Mouse (Mus musculus) ZHBTc4 (cell line): Measurements from ENCODE around the gene Atp1a2.
A peak's percentile ranks its signal among the peaks of the same experiment; 100 is the strongest.

ENCODE experiments used
- DNase-seq: peaks from one replicate; pipeline ENCODE4 v3.0.0-alpha.2; 2011; ENCODE audit warnings: low read depth, low spot score

Gene Atp1a2

DNA sequence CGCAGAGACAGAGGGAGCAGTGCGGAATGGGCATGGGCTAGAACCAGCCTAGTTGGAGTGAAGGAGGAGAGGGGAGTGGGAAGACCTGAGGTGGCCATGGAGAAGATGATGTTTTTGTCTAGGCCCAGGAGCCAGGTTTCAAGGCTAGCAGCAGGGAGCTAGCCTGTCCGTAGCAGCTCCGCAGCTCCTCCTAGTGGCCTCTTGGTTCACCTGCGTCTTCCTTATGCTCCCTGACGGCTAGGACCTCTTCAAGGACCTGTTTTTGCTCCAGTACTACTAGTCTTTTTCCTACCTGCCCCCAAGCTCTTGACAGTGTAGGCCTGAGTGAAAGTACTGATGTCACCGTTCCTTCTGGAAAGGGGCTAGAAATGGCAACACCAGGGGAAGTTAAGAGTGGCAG is 26.9 kb upstream of the Atp1a2 start:
- peak; percentile 92 for DNase-seq

- no peak for DNase-seq
Measured at GRCm38 (mm10) chr1:172323801-172324359, 26.0 kb upstream of the Atp1a2 start.

- no peak for DNase-seq
Measured at GRCm38 (mm10) chr1:172323298-172323697, 25.4 kb upstream of the Atp1a2 start.

DNA sequence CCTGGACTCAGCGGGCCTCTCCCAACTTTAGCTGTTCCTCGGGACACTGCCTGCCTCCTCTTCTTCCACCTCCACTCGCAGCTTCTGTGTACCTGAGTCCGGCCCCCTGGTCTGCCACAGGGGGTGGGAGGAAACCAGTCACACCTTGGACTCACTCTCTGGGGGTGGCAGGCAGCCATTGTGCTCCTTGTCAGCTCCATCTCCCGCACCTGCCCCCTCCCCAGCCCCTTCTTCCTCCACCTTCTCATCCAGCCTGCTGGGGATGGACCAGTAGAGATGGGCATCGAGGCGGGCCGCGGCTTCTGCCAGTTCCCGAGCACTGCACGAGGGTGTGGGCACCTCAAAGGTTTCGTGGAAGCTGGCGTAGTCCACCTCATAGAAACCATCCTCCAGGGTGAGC is 24.9 kb upstream of the Atp1a2 start:
- no peak for DNase-seq

DNA sequence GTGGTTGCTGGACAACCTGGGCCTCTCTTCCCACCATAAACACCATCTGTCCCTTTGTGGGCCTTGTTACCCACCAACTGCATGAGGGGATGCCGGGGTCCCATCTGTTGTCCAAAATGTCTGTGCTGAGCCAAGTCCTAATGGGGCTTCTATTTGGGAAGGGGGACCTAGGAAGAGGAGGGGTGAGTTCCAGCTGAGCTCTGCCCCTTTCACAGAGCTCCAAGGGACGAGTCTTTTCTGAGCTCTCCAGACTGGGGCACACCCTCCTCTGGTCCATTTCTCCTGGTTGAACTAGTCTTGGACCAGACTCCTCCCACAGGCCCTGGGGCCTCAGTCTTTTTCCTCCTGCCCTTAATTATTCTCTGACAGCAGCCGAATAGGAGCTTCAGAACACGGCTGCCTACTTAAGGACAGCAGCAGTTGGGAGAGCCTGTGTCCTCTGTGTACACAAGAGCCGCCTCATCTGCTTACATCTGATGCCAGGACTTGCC is 22.1 kb upstream of the Atp1a2 start:
- peak; percentile 51 for DNase-seq

- no peak for DNase-seq
Measured at GRCm38 (mm10) chr1:172319346-172319745, 21.5 kb upstream of the Atp1a2 start.

DNA sequence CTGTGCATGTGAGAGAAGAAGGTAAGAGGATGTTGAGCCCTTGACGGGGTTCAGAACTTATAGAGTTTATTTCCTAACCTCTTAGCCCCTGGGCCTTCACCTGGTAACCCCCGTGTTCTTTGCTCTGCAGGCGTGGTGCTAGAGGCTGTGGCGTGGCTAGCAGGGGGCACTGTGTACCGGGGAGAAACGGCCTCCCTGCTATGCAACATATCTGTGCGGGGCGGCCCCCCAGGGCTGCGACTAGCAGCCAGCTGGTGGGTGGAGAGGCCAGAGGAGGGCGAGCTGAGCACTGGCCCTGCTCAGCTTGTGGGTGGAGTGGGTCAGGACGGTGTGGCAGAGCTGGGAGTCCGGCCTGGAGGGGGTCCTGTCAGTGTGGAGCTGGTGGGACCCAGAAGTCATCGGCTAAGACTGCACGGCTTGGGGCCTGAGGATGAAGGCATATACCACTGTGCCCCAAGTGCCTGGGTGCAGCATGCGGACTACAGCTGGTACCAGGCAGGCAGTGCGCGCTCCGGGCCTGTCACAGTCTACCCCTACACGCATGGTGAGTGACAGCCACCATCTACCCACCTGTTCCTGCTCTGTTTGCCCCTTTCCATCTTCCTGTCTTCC is 20.7 kb upstream of the Atp1a2 start:
- DNase-seq = no peak

DNA sequence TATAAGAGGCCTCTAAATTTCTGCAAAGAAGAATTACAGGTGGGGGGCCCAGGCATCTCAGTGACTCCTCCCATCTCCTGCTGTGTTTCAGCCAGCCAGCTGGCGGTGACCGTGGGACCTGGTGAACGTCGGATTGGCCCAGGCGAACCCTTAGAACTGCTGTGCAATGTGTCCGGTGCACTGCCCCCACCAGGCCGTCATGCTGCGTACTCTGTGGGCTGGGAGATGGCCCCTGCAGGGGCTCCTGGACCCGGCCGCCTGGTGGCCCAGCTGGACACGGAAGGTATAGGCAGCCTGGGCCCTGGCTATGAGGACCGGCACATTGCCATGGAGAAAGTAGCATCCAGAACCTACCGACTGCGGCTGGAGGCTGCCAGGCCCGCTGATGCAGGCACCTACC is 20.1 kb upstream of the Atp1a2 start:
- no peak for DNase-seq

GRCm38 (mm10) chr1:172317431-172317830 is 19.6 kb upstream of the Atp1a2 start:
- no peak for DNase-seq

DNA sequence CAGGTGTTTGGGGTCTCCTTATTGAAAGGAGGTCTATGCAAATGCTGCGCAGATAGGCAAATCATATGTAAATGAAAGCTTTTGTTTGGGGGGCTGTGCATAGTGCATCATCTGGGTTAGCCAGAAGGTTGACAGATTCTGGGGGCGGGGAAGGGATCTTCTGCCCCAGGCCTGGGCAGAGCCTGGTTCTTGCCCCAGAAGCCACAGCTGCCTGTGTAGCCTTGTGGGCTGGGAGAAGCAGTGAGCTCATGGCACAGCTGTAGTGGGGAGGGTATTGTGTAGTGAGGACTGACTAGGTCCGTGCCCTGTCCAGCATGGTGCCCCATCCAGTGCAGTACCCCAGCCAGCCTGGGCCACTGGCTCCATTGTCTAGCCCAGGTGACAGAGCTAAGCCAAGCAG is 17.0 kb upstream of the Atp1a2 start:
- DNase-seq = no peak

DNA sequence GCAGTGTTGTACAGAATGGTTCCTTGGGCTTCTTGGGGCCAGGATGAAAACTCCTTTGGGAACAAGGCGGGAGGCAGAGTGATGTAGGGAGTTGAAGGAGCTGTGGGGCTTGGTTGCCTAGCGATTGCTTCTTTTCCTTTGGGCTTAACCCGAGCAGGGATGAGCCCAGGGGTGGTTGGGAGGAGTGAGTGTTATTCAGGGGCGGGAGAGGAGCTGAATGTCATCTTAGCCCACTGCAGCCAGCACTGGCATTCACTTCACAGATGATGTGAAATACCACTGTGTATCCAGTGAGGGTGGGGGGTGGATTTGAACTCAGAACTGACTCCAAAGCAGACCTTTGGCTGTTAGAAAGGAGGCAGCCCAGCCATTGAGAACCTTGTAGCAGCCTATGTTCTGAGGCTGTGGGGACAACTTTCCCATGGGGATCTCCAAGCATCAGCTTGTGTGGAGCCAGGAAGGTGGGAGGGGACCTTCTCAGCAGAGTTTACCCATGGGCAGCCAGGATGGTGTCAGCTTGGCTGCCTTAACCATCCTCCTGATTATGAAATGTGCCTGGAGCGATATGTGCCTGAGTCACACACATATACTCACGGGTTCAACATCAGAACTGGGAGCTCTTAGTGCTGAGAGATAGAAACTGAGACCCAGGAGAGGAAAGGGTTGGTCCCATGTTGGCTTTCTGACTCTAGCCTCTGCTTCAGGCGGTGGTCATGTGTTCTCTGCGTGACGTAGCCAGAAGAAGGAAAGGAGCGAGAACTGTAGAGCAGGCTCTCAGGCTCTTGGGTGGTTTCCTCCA is 15.9 kb upstream of the Atp1a2 start:
- no peak for DNase-seq

- no peak for DNase-seq
Measured at GRCm38 (mm10) chr1:172312768-172313561, 15.1 kb upstream of the Atp1a2 start.

DNA sequence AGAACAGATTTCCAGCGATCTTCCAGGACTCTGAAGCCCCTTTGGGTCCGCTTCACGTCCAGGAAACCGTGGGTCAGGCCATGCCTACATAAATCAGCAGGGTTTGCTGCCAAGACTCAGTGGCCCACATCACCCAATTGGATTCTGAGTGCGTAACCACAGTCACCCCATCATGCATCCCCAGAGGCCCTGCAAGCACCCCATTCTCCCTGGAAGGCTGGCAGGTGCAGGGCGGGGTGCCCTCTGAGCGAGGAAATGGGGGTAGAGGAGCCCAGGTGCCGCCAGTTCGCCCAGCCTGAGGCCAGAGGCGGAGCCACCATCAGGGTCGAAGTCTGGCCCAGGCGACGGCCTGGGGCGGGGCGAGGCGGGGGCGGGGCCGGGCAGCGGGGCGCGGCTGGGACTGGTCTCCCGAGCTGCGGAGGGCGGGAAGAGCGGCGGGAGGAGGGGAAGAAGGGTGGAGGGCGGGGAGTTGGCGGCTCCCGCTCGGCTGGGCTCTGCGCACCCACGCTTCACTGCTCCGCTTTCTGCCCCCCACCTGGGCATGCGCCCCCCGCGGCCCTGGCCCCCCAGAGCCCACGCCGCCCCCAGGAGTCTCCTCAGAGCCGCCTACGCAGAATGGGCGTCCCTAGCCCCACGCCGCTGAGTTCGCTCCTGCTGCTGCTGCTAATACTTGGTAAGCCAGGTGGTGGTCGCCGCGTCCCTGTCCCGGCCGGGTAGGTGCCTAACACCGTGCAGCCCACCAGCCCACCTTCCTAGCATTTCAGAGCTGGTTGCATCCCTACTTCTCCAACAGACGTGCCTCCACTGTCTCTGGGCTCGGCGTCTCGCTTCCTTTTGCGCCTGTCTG is 14.3 kb upstream of the Atp1a2 start:
- DNase-seq = peak; percentile 93

DNA sequence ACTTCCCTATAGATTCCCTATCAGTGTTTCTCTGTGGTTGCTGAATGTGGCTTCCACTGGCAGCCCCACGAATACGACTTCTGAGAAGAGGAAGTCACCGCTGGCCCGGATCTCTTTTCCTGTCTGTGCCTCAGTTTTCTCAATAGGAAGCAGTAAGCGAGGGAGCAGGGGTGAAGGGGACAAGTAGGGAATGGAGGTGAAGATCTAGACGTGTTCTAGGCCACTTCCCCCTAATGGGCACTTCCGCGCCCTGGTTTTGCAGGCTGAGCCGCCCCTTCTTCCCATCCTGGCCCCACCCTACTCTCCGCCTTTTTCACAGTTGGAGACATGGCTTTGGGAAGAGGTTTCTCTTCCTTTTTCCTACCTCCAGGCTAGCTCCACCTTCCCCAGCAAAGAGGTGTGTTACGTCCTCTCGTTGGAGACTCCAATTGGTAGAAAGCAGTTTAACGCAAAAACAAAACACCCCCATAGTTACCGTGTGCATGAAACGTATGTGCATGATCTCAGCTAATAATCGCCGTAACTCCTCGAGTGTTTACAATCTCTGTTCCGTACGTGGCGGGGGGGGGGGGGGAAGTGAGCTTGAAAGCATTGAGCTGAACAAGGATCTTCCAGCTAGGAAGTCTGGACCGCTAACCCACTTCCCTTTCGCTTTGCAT is 13.5 kb upstream of the Atp1a2 start:
- DNase-seq = peak; percentile 89

DNA sequence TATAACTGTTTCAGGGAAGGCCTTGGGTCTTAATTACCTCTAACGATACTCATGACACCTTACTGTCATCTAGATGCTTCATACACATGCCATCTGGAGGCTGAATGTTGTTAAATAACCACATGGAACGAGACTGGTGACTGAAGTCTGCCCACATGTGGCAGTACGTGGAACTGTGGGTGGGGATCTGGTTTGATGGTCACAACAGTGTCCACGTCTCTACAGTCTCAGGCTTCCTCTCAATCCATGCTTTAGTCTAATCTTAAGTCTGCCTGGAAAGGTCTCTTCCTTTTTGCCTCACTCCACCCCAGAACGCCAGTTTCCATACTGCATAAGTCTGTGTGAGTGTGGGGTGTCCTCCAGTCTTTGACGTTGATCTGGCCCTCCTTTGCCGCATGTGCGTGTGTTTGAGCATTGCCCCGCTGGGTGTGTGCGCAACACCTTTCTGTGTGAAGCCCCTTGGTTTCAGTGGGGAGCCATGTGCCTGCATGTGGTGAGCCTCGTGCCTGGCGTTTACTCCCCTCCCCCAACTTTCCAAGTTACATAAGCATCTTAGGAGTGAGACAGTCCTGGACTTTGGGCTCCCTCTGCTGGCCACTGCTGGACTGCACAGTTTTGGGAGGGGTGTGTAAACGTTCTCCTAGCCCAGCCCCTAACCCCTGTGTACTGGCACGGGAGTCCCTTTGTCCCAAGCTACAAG is 12.0 kb upstream of the Atp1a2 start:
- peak; percentile 97 for DNase-seq

- DNase-seq = no peak
Measured at GRCm38 (mm10) chr1:172308409-172308808, 10.5 kb upstream of the Atp1a2 start.

DNA sequence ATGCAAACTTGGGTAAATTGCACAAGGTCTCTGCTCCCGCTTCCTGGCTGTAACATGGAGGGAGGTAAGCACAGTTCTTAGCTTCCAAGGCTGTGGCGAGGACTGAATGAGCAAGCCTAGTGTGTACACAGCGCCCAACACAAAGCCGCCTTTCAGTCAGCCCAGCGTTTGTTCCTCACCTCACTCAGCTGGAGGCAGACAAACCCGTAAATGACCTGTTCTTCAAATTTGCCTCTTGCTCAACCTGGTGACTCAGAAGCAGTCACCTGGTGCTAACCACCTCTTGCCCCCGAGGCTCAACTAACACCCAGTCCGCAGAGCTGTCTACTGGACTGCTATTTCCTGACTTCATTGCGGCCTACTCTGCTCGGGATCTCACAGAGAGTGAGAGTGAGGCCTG is 10.1 kb upstream of the Atp1a2 start:
- no peak for DNase-seq

GRCm38 (mm10) chr1:172306885-172307284 is 9.0 kb upstream of the Atp1a2 start:
- DNase-seq = no peak

DNA sequence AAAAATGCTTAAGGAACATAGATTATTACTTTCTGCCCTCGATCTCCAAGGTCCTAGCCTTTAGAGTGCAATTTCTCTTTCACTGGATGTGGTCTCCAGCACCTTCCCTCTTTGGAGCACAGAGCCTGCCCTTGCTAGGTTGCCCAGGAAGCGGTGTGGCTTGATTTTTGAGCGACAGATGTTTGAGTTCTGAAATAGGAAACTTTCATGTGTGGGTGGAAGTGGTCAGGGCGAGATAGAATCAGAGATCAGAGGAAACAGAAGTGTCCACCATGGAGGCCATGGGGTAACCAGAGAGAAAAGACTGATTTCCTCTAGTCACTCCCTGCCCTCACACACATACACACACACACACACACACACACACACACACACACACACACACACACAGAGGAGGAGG is 8.3 kb upstream of the Atp1a2 start:
- DNase-seq = no peak

DNA sequence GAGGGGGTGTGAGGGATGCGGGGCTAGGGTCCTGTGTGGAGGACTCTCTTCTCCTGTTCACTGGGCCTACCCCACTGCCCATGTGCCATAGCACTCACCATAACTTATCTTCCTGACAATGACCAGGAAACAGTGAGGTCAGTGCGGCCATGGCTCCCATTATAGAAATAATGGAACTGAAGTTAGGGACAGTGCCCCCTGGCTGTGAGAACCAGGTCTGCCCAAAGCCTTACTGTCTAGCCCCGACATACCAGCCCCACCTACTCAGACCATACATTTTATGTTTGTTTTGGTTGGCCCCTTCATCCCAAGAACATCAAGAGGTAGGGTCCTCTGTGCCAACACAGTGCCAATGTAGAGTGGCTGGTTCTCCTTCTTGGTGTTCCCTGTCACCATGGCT is 7.8 kb upstream of the Atp1a2 start:
- peak; percentile 62 for DNase-seq
